Mouse (Mus musculus) G1E (cell line): ENCODE results near the gene Zc3h10. TPM values are rescaled to one million over a fixed set of nuclear protein-coding genes. Genes with fewer than 3 reads are reported as not detected.

Experiments used
- ATAC-seq: 2 replicates; pipeline ENCODE4 v1.8.0; 2016; ENCODE audit warnings: mild to moderate bottlenecking; ENCODE audit not compliant: insufficient number of reproducible peaks, poor library complexity, low FRiP score, severe bottlenecking; ENCODE audit errors: extremely low read depth
- DNase-seq: peaks from one replicate; pipeline ENCODE4 v3.0.0; 2012; ENCODE audit warnings: low spot score
- H3K27me3 ChIP-seq: 2 replicates; pipeline ENCODE4 v1.6.1; 2012; ENCODE audit warnings: mild to moderate bottlenecking, low read length, inconsistent platforms; ENCODE audit not compliant: insufficient read depth
- H3K36me3 ChIP-seq: replicated peaks from 2 replicates; pipeline ENCODE3; 2012; ENCODE audit warnings: mild to moderate bottlenecking, inconsistent platforms
- H3K4me1 ChIP-seq: 2 replicates; pipeline ENCODE4 v1.6.1; 2012; ENCODE audit warnings: low read depth, low read length, inconsistent platforms, mixed read lengths; ENCODE audit not compliant: insufficient read depth
- H3K4me3 ChIP-seq: 2 replicates; pipeline ENCODE4 v1.5.1; 2012; ENCODE audit warnings: low read depth, mild to moderate bottlenecking, inconsistent platforms, low read length, moderate library complexity, mixed read lengths
- H3K9me3 ChIP-seq: replicated peaks from 2 replicates; pipeline ENCODE4 v1.6.1; 2012; ENCODE audit warnings: inconsistent platforms
- CTCF ChIP-seq: IDR thresholded peaks from 2 replicates; pipeline ENCODE4 v1.5.1; 2012; ENCODE audit warnings: low read depth, low read length, inconsistent platforms, mixed read lengths
- GATA1 ChIP-seq: IDR thresholded peaks from 2 replicates; pipeline ENCODE4 v1.6.1; 2012; ENCODE audit warnings: borderline replicate concordance, low read length, inconsistent platforms, mixed read lengths
- GATA2 ChIP-seq: IDR thresholded peaks from 2 replicates; pipeline ENCODE4 v1.6.1; 2012; ENCODE audit warnings: low read depth, low read length, inconsistent platforms, borderline replicate concordance
- POLR2AphosphoS5 ChIP-seq: IDR thresholded peaks from 2 replicates; pipeline ENCODE4 v1.6.1; 2012; ENCODE audit warnings: low read depth, low read length, inconsistent platforms; ENCODE audit not compliant: insufficient replicate concordance
- TAL1 ChIP-seq: conservative IDR thresholded peaks from 2 replicates; pipeline ENCODE4 v1.6.1; 2012; ENCODE audit warnings: low read depth, low read length, inconsistent platforms, mixed read lengths
- polyA plus RNA-seq: library from polyadenylated mRNA; stranded (reverse); fragments of >175 nt; gene quantifications from 2 replicates; pipeline ENCODE4 v1.2.3, GENCODE M21; 2012
- total RNA-seq, 2 experiments: library from RNA; stranded (forward) in 1 of 2; stranded (reverse) in 1 of 2; fragments of 200-1000 nt in 1 of 2; fragments of >200 nt in 1 of 2; fragmentation: Nextera tagmentation in 1 of 2; gene quantifications; 2 replicates each; pipeline ENCODE4 v1.2.3; 2014 to 2017

The Zc3h10 gene
- total RNA-seq (2014; fragmentation: Nextera tagmentation): 7.2 and 9.2 TPM in 2 replicates
- 12.0 and 13.3 TPM in 2 replicates for total RNA-seq (2017)
- polyA plus RNA-seq: 21.1 and 21.9 TPM in 2 replicates

DNA sequence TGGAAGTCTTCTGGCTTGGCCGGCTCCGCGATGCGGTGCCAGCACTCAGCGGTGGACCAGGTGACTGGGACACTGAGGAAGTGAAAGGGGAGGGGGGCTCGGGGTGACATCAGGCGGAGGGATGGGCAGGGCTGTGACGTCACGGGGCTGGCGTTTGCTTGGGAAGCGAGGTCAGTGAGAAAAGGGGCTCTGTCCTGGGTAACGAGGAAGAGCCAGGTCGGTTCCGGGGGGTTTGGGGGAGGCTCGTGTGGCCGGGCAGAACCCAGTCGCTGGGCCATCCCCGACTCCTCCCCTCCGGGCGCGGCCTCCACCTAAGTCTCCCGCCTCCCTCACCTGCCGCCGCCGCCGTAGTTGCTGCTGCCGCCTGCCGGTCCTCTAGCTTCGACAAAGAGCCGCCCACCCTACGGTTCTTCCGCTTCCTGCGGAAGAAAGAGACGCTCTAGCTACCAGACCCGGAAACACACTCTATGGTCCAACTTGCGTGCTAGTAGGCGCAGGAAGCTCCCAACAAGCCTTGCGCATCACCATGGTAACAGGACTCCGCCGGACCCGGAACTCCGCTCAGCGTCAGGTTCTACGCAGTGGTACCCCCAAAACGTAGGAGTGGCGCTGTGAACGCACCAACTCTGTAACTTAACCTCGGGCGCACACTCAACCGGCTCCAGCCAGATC lies at the start of gene Zc3h10:
TSS of gene Zc3h10 (minus strand) at position 414 of the 672 bp plus-strand sequence.
- Histone ChIP-seq H3K4me3 (peak within 1 kb of the TSS; percentile 82), H3K9me3 (no peaks in the 10 kb centered on the region), H3K36me3 (peaks cover 43% of the 10 kb centered on the region), H3K27me3 (no peaks in the 10 kb centered on the region), H3K4me1 (peaks cover 52% of the 10 kb centered on the region)
- peak; percentile 88 for TF ChIP-seq POLR2AphosphoS5
- TF ChIP-seq GATA1: no peak
- ATAC-seq (peak; percentile 79), DNase-seq (peak; percentile 81)

DNA sequence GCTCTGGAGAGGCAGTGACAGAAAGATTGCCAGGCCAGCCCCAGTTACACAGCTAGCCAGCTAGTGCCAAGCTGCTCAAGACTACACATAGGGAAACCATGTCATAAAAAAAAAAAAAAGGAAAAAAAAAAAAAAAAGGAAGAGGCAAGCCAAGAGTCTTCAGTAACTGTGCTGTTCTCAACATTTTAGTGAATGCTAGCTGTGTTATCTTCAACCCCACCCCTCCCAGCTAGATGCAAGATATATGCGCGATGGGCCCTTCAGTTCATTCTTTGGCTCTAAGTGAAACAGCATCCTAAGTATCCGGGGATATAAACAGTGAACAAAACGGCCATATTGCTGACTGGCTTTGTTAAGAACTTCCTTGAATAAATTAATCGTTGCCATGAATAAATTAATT lies 45.2 kb upstream of the Zc3h10 start:
- DNase-seq: no peak
- Histone ChIP-seq H3K4me1 (peaks cover 40% of the 10 kb centered on the region), H3K4me3 (no peak overlapping the region), H3K27me3 (peaks cover 80% of the 10 kb centered on the region), H3K36me3 (no peaks in the 10 kb centered on the region), H3K9me3 (no peaks in the 10 kb centered on the region)
- ATAC-seq: no peak
- TF ChIP-seq POLR2AphosphoS5: no peak
- no peak for TF ChIP-seq TAL1
- TF ChIP-seq CTCF: no peak
- no peak for TF ChIP-seq GATA2
- no peak for TF ChIP-seq GATA1

DNA sequence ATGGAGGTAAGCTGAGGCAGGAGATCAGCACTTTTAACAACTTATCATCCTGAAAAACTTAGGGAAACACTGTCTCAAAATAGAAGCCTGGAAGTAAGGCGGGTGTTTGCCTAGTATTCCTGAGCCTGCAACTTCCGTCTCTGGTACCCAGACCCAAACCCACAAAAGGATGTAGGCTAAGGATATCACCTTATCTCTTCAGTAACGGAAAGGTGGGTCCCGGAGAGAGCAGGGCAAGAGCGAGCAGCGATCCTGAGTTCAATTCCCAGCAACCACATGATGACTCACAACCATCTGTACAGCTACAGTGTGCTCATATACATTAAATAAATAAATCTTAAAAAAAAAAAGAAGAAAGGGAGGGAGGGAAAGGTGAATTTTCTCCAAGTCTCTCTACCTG lies 43.9 kb upstream of the Zc3h10 start:
- DNase-seq: no peak
- Histone ChIP-seq H3K4me3 (no peak overlapping the region), H3K9me3 (no peaks in the 10 kb centered on the region), H3K36me3 (no peaks in the 10 kb centered on the region), H3K4me1 (peaks cover 44% of the 10 kb centered on the region), H3K27me3 (peaks cover 91% of the 10 kb centered on the region)
- no peak for ATAC-seq
- TF ChIP-seq CTCF (no peak), TAL1 (no peak), GATA1 (no peak), POLR2AphosphoS5 (no peak), GATA2 (no peak)

DNA sequence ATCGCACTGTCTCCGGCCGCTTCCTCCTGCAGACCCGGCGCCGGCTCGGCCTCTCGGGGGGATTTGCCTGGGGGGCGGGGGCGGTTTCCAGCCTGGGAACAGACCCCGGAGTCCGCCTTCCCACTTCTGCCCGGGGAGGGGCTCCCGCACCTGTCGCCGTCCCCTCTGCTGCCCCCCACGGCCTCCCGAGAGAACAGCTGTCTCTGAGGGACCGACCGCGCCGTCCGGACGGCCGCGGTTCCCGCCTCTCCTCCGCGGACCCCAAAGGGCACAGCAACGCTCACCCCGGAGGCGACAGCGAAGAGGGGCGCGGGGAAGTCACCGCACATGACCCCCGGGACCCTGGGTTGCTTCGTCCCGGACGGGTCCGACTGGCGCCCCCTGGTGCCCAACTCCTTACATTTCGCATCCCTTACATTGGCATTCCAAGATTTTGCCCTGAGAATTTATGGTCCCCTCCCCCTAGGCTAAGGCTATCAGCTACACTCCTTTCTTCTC lies 42.7 kb upstream of the Zc3h10 start:
- peaks cover 95% of the 10 kb centered on the region for H3K27me3 ChIP-seq
- peak overlapping the region; percentile 74 for H3K4me3 ChIP-seq
- DNase-seq (peak; percentile 59), ATAC-seq (no peak)
- H3K4me1 ChIP-seq: peaks cover 40% of the 10 kb centered on the region
- H3K9me3 ChIP-seq: no peaks in the 10 kb centered on the region
- H3K36me3 ChIP-seq: no peaks in the 10 kb centered on the region
- TF ChIP-seq CTCF (peak; percentile 76), TAL1 (no peak), GATA2 (no peak)

DNA sequence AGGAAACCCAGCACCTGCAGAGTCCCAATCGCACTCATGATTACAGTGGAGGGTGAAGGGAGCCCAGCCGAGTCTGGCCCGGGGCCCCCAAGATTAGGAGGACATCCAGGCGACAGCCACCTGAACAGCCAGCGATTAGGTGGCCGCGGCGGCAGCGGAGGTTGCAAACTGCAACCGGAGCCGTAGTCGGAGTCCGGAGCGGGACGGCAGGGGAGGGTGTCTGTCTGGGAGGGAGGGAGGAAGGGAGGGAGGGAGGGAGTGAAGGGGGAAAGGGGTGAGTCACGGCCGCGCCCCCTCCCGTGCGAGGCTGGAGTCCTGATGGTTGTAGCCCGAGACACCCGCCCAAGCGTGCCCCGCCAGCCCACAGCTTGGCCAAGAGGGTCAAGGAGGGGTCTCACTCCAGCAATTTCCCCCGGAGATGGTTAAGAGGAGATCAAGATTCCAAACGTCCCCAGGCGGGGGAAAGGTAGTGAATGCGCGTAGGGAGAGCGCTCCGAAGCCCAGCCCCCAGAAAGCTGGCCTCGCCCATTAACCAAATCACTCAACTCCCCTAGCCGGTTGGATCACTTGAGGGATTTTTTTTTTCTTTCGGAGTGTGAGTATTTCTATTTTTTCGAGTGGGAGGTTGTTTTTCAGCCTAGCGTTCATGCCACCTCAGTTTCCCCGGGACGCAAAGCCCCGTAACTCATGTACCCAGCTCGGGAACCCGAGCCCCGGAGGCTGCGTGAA lies 42.1 kb upstream of the Zc3h10 start, which contains the start of gene Erbb3:
TSS of gene Erbb3 (minus strand) at position 189 of the 729 bp plus-strand sequence.
- H3K9me3 ChIP-seq: no peaks in the 10 kb centered on the region
- H3K36me3 ChIP-seq: no peaks in the 10 kb centered on the region
- H3K4me3 ChIP-seq: peak within 1 kb of the TSS; percentile 74
- peak; percentile 34; the same call in 1 of the 2 replicates for ATAC-seq
- TF ChIP-seq TAL1: no peak
- no peak for TF ChIP-seq GATA1
- no peak for TF ChIP-seq GATA2
- no peak for TF ChIP-seq CTCF
- TF ChIP-seq POLR2AphosphoS5: no peak
- peaks cover 40% of the 10 kb centered on the region for H3K4me1 ChIP-seq
- peak; percentile 57 for DNase-seq
- H3K27me3 ChIP-seq: peaks cover 94% of the 10 kb centered on the region

DNA sequence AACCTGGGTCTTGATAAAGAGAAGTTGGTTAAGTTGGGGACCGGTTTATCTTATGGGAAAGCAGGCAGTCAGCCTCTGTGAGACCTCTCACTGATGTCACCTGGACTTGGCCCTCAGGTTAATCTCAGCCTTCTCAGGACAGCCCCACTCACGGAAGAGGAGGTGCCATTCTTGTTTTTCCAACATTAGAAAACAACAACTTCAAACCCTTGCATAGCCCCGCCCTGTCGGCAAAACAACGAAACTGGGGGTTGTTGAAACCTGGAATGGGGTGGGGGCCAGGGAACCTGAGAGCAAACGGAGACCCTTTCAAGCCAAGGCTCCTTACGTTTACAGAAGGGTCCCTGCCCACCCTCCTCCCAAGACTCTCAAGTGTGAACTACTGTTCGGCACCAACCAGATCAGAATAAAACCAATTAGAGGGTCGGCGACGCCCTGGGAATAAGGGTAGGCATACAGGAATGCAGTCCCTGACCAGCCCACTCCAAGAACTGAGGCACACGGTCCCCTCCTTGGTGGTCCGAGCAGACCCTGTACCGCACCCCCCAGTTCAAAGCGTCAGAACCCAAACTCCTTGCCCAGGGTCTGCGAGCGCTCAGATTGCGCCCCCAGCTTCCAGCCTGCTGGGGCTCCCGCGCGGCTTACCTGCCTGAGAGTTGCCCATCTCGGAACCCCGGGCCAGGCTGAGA lies 41.3 kb upstream of the Zc3h10 start:
- H3K4me3 ChIP-seq: peak overlapping the region; percentile 74; the same call in 1 of the 2 replicates
- H3K36me3 ChIP-seq: no peaks in the 10 kb centered on the region
- TF ChIP-seq GATA1 (no peak), POLR2AphosphoS5 (no peak)
- H3K27me3 ChIP-seq: peaks cover 96% of the 10 kb centered on the region
- H3K9me3 ChIP-seq: no peaks in the 10 kb centered on the region
- DNase-seq (no peak), ATAC-seq (no peak)
- H3K4me1 ChIP-seq: peaks cover 43% of the 10 kb centered on the region
